Mouse (Mus musculus) Muller cell, postnatal 12 days (primary cell): Measurements from ENCODE around the gene Olfr1354.
"Not testable (repeated sequence)": the region's sequence is repeated elsewhere in the genome, so short reads cannot be mapped to it uniquely, and the experiment has no call there.

Experiments used
- DNase-seq: peaks from one replicate; pipeline ENCODE4 v3.0.0-alpha.2; 2015; ENCODE audit errors: inconsistent ontology term

Gene Olfr1354

GRCm38 (mm10) chr10:78912871-78913270 is at the start of gene Olfr1354:
TSS of gene Olfr1354 (plus strand) at chr10:78913171.
- not testable (repeated sequence) for DNase-seq

GRCm38 (mm10) chr10:78875240-78875639 is 37.7 kb upstream of the Olfr1354 start, which contains the start of gene Olfr1355:
TSS of gene Olfr1355 (plus strand) at chr10:78875540.
- DNase-seq: no peak

GRCm38 (mm10) chr10:78950336-78950735 is 37.4 kb downstream of the Olfr1354 start, which contains the start of gene Olfr8:
TSS of gene Olfr8 (plus strand) at chr10:78950636.
- DNase-seq: not testable (repeated sequence)

DNA sequence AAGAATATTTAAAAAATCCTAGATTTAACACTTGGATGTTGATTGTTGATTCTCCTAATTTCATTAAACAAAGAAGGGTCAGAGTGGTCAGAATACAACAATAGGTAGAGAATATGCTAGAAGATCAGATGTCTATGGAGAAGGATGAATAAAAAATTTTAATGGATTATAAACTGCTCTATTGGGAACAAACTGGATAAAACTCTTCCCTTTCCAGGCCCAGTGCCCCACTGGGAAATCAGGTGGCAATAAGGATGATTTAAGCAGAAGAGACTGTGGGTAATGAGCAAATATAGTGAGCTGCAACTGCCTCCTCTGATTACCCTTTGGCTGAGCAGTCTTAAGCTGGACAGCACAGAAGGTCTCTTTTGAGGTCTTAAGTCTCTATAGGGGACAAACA is 50.0 kb downstream of the Olfr1354 start, which contains the start of gene Olfr1353:
TSS of gene Olfr1353 (plus strand) at position 301 of the 400 bp plus-strand sequence.
- not testable (repeated sequence) for DNase-seq
